Mouse (Mus musculus) adrenal gland, adult 2 months (tissue): ENCODE measurements around the gene Kmt2c. TPM values are rescaled to one million over a fixed set of nuclear protein-coding genes. Genes with fewer than 3 reads are reported as not detected.

ENCODE experiments used
- DNase-seq: peaks from one replicate; pipeline ENCODE4 v3.0.0; 2021
- long read RNA-seq: library from polyadenylated mRNA; stranded (forward); transcript quantifications from one replicate; pipeline ENCODE4 v2.0.0, GENCODE M21; 2021
- polyA plus RNA-seq: library from polyadenylated mRNA; depleted of rRNA; stranded (reverse); fragments of >200 nt; gene quantifications from 2 replicates; pipeline ENCODE4 v1.2.3, GENCODE M21; 2012; rRNA removed
- total RNA-seq, 2 experiments: library from RNA; stranded (reverse); gene quantifications; 2 replicates each; pipeline ENCODE4 v1.2.3; 2021

Gene Kmt2c
- total RNA-seq: 10 to 100 TPM; 42.7 to 54.1 TPM
- 6.8 and 8.3 TPM in 2 replicates for polyA plus RNA-seq
- long read RNA-seq: 0 reads

- DNase-seq: peak; percentile 90
These were observed at the start of gene Kmt2c for GRCm38 (mm10) chr5:25498346-25498820. Gene Kmt2c, minus strand, starts transcription at chr5:25498783.

GRCm38 (mm10) chr5:25546912-25547311 is 48.3 kb upstream of the Kmt2c start:
- no peak for DNase-seq

DNA sequence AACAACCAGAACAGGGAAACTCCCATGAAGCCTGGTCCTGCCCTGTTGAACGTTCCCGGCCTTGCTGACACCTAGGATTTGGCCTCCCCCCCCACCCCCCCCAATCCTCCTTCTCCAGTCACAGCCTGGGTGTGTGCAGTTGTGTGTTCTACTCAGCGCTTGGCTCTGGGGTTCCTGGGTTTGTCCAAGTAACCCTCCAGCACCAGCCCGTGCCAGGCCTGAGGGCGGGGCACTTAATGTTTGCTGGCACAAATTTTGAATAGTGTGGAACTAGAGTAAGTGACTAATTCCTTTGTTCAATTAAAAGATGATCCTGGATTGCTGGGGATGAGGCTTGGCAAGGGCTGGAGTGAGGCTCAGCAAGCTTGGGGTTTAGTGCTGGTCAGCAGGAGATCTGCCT is 46.0 kb upstream of the Kmt2c start:
- DNase-seq: peak; percentile 24

- DNase-seq: peak; percentile 47
These were observed 45.5 kb upstream of the Kmt2c start for GRCm38 (mm10) chr5:25544061-25544460.

GRCm38 (mm10) chr5:25541661-25542060 is 43.1 kb upstream of the Kmt2c start:
- DNase-seq: no peak

GRCm38 (mm10) chr5:25540921-25541320 is 42.3 kb upstream of the Kmt2c start:
- no peak for DNase-seq

GRCm38 (mm10) chr5:25540412-25540811 is 41.8 kb upstream of the Kmt2c start:
- DNase-seq: no peak

GRCm38 (mm10) chr5:25536921-25537409 is 38.4 kb upstream of the Kmt2c start:
- peak; percentile 22 for DNase-seq

GRCm38 (mm10) chr5:25536451-25536850 is 37.9 kb upstream of the Kmt2c start:
- DNase-seq: no peak

- DNase-seq: no peak
These were observed 37.0 kb upstream of the Kmt2c start for GRCm38 (mm10) chr5:25535566-25535965.

DNA sequence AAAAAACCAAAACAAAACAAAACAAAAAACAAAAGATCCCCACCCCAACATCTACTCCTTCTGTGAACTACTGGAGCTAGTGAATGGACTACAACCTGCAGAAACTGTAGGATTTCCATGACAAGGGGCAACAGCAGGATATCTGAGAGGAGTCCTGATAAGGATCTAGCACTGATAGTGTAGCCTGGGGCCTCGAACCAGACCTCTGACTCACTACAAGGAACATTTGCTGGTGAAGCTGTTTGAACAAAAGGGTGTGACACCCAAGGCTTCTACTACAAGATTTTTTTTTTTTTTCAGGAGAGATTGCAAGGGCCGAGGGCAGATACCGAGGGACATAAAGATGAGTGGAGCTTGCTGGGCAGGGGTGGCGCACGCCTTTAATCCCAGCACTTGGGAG is 34.7 kb upstream of the Kmt2c start:
- DNase-seq: no peak

- peak; percentile 21 for DNase-seq
These were observed 33.9 kb upstream of the Kmt2c start for GRCm38 (mm10) chr5:25532256-25533147.

DNA sequence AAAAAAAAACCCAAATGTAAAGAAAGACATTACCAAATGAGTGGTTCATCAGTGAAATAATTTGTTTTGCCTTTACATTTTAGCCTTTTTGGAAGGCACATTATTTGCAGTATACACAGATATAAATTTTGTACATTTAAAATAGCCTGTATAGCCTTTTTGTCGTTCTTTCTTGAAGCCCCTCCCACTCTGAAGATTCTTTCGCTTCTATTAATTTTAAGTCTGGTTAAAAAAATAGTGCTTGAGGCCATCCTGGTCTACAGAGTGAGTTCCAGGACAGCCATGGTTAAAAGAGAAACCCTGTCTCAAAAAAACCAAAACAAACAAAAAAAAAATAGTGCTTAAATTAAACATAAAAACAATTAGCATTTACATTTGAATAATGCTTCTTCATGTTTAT is 32.0 kb upstream of the Kmt2c start:
- DNase-seq: no peak

DNA sequence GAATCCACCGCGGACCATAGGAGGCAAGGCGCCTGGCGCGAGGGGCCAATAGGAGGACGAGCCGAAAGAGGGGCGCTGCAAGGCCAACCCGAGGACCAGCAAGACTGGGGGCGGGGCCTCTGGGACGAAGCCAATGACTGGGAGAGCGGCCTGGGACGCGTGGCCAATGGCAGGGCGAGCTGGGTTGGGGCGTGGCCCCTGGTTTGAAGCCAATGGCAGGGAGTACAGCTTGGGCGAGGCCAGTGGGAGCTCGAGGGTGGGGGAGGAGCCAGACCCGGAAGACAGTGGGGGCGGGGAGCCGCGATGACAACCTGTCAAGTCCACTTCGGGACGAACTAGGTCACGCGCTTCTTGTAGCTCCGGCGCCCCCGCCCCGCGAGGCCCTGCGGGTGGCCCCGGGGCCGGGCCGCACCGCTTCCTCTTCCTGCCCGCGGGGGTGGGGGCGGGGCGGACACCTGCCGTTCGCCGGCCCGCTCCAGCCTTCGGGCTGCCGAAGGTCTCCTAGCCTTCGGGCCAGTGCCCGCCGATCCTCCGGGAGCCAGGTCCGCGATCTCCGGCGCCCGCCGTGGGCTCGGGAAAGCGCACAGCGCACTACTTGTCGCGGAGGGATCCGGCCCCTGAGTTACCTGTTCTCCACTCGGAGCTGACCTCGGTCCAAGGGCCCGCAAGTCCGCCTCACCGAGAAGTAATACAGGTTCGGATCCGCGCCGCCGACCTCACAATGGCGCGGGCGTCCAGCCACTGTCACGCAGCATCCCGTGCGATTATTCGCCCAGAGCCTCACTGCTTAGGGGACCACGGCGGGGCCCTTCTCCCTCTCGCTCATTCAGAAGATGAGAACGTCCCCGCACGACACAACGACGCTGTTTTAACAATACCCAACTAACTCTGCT is 31.2 kb upstream of the Kmt2c start:
- peak; percentile 100 for DNase-seq

- peak; percentile 18 for DNase-seq
These were observed 30.4 kb upstream of the Kmt2c start for GRCm38 (mm10) chr5:25528851-25529528.

DNA sequence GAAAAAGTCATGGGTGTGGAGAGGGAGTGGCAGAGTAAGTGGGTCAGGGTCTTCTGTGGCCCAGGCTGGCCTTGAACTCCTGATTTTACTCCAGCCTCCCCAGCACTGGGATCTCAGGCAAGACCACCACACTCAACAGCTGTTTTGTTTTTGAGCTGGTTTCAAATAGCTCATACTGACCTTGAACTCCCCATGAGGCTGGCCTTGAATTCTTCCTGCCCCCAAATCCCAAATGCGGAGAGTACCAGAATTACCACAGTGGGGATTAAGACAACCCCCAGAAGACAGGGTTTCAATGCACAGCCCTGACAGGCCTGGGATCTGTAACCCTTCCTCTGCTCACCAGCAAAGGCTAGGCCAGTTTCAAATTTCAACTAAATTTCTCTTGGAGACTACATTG is 29.4 kb upstream of the Kmt2c start:
- peak; percentile 18 for DNase-seq

DNA sequence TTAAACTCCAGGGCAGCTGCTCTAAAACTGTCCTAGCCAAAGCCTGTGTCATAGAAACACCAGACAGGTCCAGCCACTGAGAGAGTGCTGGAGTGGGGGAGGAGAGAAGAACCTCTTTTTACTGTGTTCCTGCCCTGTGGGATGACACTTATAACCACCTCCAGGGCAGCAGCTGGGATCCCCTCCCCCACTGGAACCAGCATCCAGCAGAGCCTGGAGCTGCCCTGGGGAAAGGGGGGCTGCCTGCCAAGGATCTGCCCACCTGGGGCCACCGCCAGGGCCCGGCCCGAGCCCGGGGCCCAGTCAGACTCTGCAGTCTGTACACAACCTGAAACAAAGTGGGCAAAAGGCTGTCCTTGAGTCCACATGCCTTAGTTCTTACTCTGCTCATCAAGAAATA is 28.3 kb upstream of the Kmt2c start:
- peak; percentile 58 for DNase-seq

DNA sequence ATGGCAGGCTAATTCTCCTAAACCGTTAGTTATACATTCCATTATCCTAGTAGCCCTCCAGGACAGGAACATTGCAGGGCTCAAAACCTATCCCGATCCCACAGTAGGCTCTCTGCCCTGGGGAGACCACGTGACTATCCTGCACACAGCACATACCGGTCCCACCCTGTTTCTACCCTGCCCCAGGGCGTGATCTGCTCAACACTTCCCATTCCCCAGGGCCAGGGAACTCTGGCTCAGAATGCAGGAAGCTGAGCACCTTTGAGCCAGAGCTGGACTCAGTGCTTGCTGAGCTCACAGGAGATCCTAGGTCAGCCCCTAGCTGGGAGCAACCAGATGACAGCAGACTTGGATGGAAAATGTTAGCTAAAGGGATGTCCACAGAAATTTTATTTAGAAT is 27.5 kb upstream of the Kmt2c start:
- peak; percentile 19 for DNase-seq

DNA sequence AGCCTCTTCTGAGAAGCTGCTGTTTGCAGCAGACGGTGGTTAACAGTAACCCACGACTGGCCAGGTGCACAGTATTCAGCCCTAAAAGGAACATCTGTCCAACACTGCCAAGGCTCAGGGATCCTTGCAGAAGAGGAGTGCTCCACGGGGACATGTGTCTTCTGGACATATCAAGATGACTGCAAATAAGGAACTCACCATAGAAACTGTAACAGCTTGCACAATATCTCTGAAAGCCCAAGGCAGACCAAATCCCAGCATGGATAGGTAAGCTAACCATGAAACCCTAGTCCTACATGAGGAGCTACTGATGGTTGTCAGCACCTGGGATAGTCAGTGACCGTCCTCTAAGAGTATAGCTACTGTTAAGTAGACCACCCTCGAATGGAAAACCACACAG is 22.9 kb upstream of the Kmt2c start:
- DNase-seq: no peak

DNA sequence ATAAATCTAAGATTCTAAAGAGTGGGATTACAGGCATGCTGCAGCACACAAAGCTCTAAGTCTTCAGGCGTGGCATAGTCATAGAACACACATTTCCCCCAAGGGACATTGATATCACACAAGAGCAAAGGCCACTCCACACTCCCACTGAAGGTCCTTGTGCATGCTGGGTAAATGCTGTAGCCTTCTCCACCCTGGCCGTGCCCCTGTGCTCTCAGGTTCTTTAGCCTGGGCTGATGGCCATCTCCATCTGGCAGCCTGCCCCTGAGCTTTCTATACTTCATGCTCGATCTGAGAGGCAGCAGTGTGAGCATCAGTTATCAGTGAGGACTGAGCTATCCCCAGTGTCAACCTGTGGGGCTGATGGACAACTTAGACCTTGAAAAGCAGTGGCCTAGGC is 21.2 kb upstream of the Kmt2c start:
- no peak for DNase-seq

DNA sequence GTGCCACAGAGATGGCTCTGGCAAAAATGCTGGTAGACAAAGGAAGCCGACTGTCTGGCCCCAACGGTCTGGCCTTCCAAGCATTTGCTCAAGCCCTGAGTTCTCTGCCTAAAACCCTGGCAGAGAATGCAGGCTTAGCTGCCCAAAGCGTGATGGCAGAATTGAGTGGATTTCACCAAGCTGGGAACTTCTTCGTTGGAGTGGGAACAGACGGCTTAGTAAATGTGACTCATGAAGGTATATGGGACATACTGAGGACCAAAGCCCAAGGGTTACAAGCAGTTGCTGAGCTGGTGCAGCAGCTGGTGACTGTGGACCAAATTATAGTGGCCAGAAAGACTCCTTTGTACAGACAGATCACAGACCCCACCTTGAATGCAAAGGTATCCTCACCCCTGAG is 19.0 kb upstream of the Kmt2c start:
- no peak for DNase-seq
